Mouse (Mus musculus): Measurements from ENCODE around the gene A4galt.

GRCm38 (mm10) chr15:83181800-83182330 lies 69.7 kb downstream of the A4galt start:
- TF ChIP-seq CTCF (IDR thresholded peaks at IDR 0.05 in 2 of 3, conservative IDR thresholded peaks at IDR 0.05 in 1 of 3; ENCODE audit: control insufficient read depth in 1 of 3, insufficient read depth in 1 of 3, low read depth in 2 of 3, low read length in 3 of 3, poor library complexity in 1 of 3, severe bottlenecking in 1 of 3) = no peak
- TF ChIP-seq POLR2AphosphoS2 (IDR thresholded peaks at IDR 0.05; ENCODE audit: low read length) = no peak
- TF ChIP-seq POLR2AphosphoS5 (IDR thresholded peaks at IDR 0.05; ENCODE audit: borderline replicate concordance, low read depth, low read length) = no peak
- no peak for TF ChIP-seq UBTF (IDR thresholded peaks at IDR 0.05; ENCODE audit: borderline replicate concordance, insufficient read depth, low read depth, low read length)
- no peak for TF ChIP-seq MYB (IDR thresholded peaks at IDR 0.05; ENCODE audit: low read depth, low read length)
- no peak for TF ChIP-seq POLR2A (IDR thresholded peaks at IDR 0.05; ENCODE audit: control insufficient read depth in 1 of 2, insufficient read depth in 1 of 2, low read depth in 1 of 2, low read length in 2 of 2, poor library complexity in 1 of 2)
- TF ChIP-seq SMC3 (IDR thresholded peaks at IDR 0.05; ENCODE audit: low read depth, low read length) = no peak

Measured in MEL (cell line).